Mouse (Mus musculus) fat pad, adult 2 months (tissue): ENCODE measurements around the gene Frrs1l.

Source experiments
- DNase-seq: peaks from one replicate; pipeline ENCODE4 v3.0.0-alpha.2; 2011; ENCODE audit warnings: low read depth, low spot score; ENCODE audit errors: extremely low read depth

Frrs1l gene

GRCm38 (mm10) chr4:56989431-56990214, 568 bp downstream of the Frrs1l start:
- no peak for DNase-seq

- no peak for DNase-seq
Measured at GRCm38 (mm10) chr4:56965586-56966179, 24.5 kb downstream of the Frrs1l start.

- DNase-seq, result no peak
Measured at GRCm38 (mm10) chr4:56963687-56964086, 26.5 kb downstream of the Frrs1l start.

- DNase-seq, result peak; percentile 55
Measured at GRCm38 (mm10) chr4:56961320-56961925, 28.8 kb downstream of the Frrs1l start.

- no peak for DNase-seq
Measured at GRCm38 (mm10) chr4:56957518-56957917, 32.7 kb downstream of the Frrs1l start.

GRCm38 (mm10) chr4:56953235-56953634, 37.0 kb downstream of the Frrs1l start:
- DNase-seq, result no peak

GRCm38 (mm10) chr4:56951701-56952100, 38.5 kb downstream of the Frrs1l start:
- no peak for DNase-seq

- no peak for DNase-seq
Measured at GRCm38 (mm10) chr4:56949494-56949893, 40.7 kb downstream of the Frrs1l start.

GRCm38 (mm10) chr4:56946641-56947640, 43.2 kb downstream of the Frrs1l start, which contains the start of gene Tmem245:
Gene Tmem245 (minus strand): TSS chr4:56947437.
- DNase-seq, result peak; percentile 73

- DNase-seq, result no peak
Measured at GRCm38 (mm10) chr4:56946180-56946579, 44.0 kb downstream of the Frrs1l start.

- DNase-seq, result no peak
Measured at GRCm38 (mm10) chr4:56944286-56944685, 45.9 kb downstream of the Frrs1l start.

- no peak for DNase-seq
Measured at GRCm38 (mm10) chr4:56943258-56943657, 46.9 kb downstream of the Frrs1l start.

GRCm38 (mm10) chr4:56942567-56942966, 47.6 kb downstream of the Frrs1l start:
- DNase-seq, result peak; percentile 39

GRCm38 (mm10) chr4:56941481-56941880, 48.7 kb downstream of the Frrs1l start:
- DNase-seq, result no peak

GRCm38 (mm10) chr4:56937136-56937535, 53.1 kb downstream of the Frrs1l start:
- no peak for DNase-seq

- no peak for DNase-seq
Measured at GRCm38 (mm10) chr4:56935327-56935726, 54.9 kb downstream of the Frrs1l start.

- DNase-seq, result no peak
Measured at GRCm38 (mm10) chr4:56933154-56933553, 57.0 kb downstream of the Frrs1l start.

- no peak for DNase-seq
Measured at GRCm38 (mm10) chr4:56932096-56932495, 58.1 kb downstream of the Frrs1l start.

- DNase-seq, result no peak
Measured at GRCm38 (mm10) chr4:56930312-56930711, 59.9 kb downstream of the Frrs1l start.

GRCm38 (mm10) chr4:56926971-56927370, 63.2 kb downstream of the Frrs1l start:
- no peak for DNase-seq

GRCm38 (mm10) chr4:56922229-56922628, 68.0 kb downstream of the Frrs1l start:
- no peak for DNase-seq
